Mouse (Mus musculus): ENCODE measurements around the gene Sstr5. TPM values are rescaled to one million over a fixed set of nuclear protein-coding genes. Genes with fewer than 3 reads are reported as not detected.

Sstr5 gene
- polyA plus RNA-seq, 1 experiment from 2014 or later, result not detected

- Histone ChIP-seq H3K27ac (ENCODE audit: low read depth) (no peak overlapping the region; the same call in 1 of the 2 replicates), H3K4me1 (ENCODE audit: insufficient read depth) (no peaks in the 10 kb centered on the region), H3K4me3 (ENCODE audit: low read depth, low read length) (no peak overlapping the region), H3K9ac (no peak overlapping the region; the same call in 1 of the 2 replicates), H3K36me3 (ENCODE audit: insufficient read depth) (no peaks in the 10 kb centered on the region), H3K4me2 (no peak overlapping the region), H3K27me3 (ENCODE audit: insufficient read depth, low read length) (no peaks in the 10 kb centered on the region), H3K9me3 (ENCODE audit: low read depth, low read length) (no peaks in the 10 kb centered on the region)
- WGBS, result 20% methylated on average over 4 of the region's 4 CpGs
- no peak for TF ChIP-seq CTCF (IDR thresholded peaks at IDR 0.05; ENCODE audit: low read depth)
- ATAC-seq (ENCODE audit: insufficient read depth) (no peak), DNase-seq (no peak)
Measured at GRCm38 (mm10) chr17:25463326-25463945, 33.7 kb downstream of the Sstr5 start.

GRCm38 (mm10) chr17:25462236-25462875 lies 34.7 kb downstream of the Sstr5 start:
- no peak for TF ChIP-seq CTCF (IDR thresholded peaks at IDR 0.05; ENCODE audit: low read depth)
- 21% methylated on average over 9 of the region's 9 CpGs for WGBS
- H3K4me1 ChIP-seq (ENCODE audit: insufficient read depth), result no peaks in the 10 kb centered on the region
- no peak overlapping the region for H3K4me2 ChIP-seq
- H3K27ac ChIP-seq (ENCODE audit: low read depth), result peak overlapping the region; percentile 37; the same call in 1 of the 2 replicates
- DNase-seq, result peak; percentile 52
- H3K27me3 ChIP-seq (ENCODE audit: insufficient read depth, low read length), result no peaks in the 10 kb centered on the region
- H3K9me3 ChIP-seq (ENCODE audit: low read depth, low read length), result no peaks in the 10 kb centered on the region
- no peaks in the 10 kb centered on the region for H3K36me3 ChIP-seq (ENCODE audit: insufficient read depth)
- peak; percentile 78; the same call in 1 of the 2 replicates for ATAC-seq (ENCODE audit: insufficient read depth)
- H3K9ac ChIP-seq, result no peak overlapping the region
- no peak overlapping the region for H3K4me3 ChIP-seq (ENCODE audit: low read depth, low read length)

- no peaks in the 10 kb centered on the region for H3K9me3 ChIP-seq (ENCODE audit: low read depth, low read length)
- H3K9ac ChIP-seq, result no peak overlapping the region
- 45% methylated on average over 8 of the region's 8 CpGs for WGBS
- ATAC-seq (ENCODE audit: insufficient read depth) (no peak), DNase-seq (no peak)
- H3K4me2 ChIP-seq, result no peak overlapping the region
- no peak overlapping the region for H3K27ac ChIP-seq (ENCODE audit: low read depth)
- TF ChIP-seq CTCF (IDR thresholded peaks at IDR 0.05; ENCODE audit: low read depth), result no peak
- no peaks in the 10 kb centered on the region for H3K27me3 ChIP-seq (ENCODE audit: insufficient read depth, low read length)
- H3K4me1 ChIP-seq (ENCODE audit: insufficient read depth), result no peaks in the 10 kb centered on the region
- no peaks in the 10 kb centered on the region for H3K36me3 ChIP-seq (ENCODE audit: insufficient read depth)
- no peak overlapping the region for H3K4me3 ChIP-seq (ENCODE audit: low read depth, low read length)
Measured at GRCm38 (mm10) chr17:25456540-25456939, 40.5 kb downstream of the Sstr5 start.

- Histone ChIP-seq H3K27me3 (ENCODE audit: insufficient read depth, low read length) (no peaks in the 10 kb centered on the region), H3K4me3 (ENCODE audit: low read depth, low read length) (no peak within 1 kb of the TSS), H3K9ac (no peak within 1 kb of the TSS), H3K27ac (ENCODE audit: low read depth) (no peak within 1 kb of the TSS), H3K9me3 (ENCODE audit: low read depth, low read length) (no peaks in the 10 kb centered on the region), H3K4me2 (no peak within 1 kb of the TSS), H3K4me1 (ENCODE audit: insufficient read depth) (no peaks in the 10 kb centered on the region), H3K36me3 (ENCODE audit: insufficient read depth) (no peaks in the 10 kb centered on the region)
- WGBS, result 32% methylated on average over 2 of the region's 2 CpGs
- DNase-seq, result no peak
- TF ChIP-seq CTCF (IDR thresholded peaks at IDR 0.05; ENCODE audit: low read depth), result no peak
- ATAC-seq (ENCODE audit: insufficient read depth), result no peak
Measured at GRCm38 (mm10) chr17:25454272-25454671, 42.8 kb downstream of the Sstr5 start, which contains the start of gene Tekt4. Gene Tekt4 (plus strand): TSS chr17:25454615.

GRCm38 (mm10) chr17:25452246-25452965 lies 44.7 kb downstream of the Sstr5 start:
- H3K4me1 ChIP-seq (ENCODE audit: insufficient read depth), result no peaks in the 10 kb centered on the region
- no peak for TF ChIP-seq CTCF (IDR thresholded peaks at IDR 0.05; ENCODE audit: low read depth)
- H3K27me3 ChIP-seq (ENCODE audit: insufficient read depth, low read length), result no peaks in the 10 kb centered on the region
- no peaks in the 10 kb centered on the region for H3K9me3 ChIP-seq (ENCODE audit: low read depth, low read length)
- no peak overlapping the region for H3K9ac ChIP-seq
- DNase-seq (no peak), ATAC-seq (ENCODE audit: insufficient read depth) (no peak)
- no peak overlapping the region for H3K27ac ChIP-seq (ENCODE audit: low read depth)
- H3K4me2 ChIP-seq, result no peak overlapping the region
- no peak overlapping the region for H3K4me3 ChIP-seq (ENCODE audit: low read depth, low read length)
- 67% methylated on average over 5 of the region's 5 CpGs for WGBS
- H3K36me3 ChIP-seq (ENCODE audit: insufficient read depth), result no peaks in the 10 kb centered on the region

- Histone ChIP-seq H3K4me2 (no peak overlapping the region), H3K9me3 (ENCODE audit: low read depth, low read length) (no peaks in the 10 kb centered on the region), H3K4me3 (ENCODE audit: low read depth, low read length) (no peak overlapping the region), H3K27ac (ENCODE audit: low read depth) (no peak overlapping the region), H3K4me1 (ENCODE audit: insufficient read depth) (no peaks in the 10 kb centered on the region), H3K27me3 (ENCODE audit: insufficient read depth, low read length) (no peaks in the 10 kb centered on the region), H3K36me3 (ENCODE audit: insufficient read depth) (no peaks in the 10 kb centered on the region), H3K9ac (no peak overlapping the region)
- TF ChIP-seq CTCF (IDR thresholded peaks at IDR 0.05; ENCODE audit: low read depth), result no peak
- DNase-seq, result no peak
- no peak for ATAC-seq (ENCODE audit: insufficient read depth)
- 54% methylated on average over 4 of the region's 4 CpGs for WGBS
Measured at GRCm38 (mm10) chr17:25450329-25450728, 46.8 kb downstream of the Sstr5 start.

- no peak for TF ChIP-seq CTCF (IDR thresholded peaks at IDR 0.05; ENCODE audit: low read depth)
- no peak overlapping the region for H3K27ac ChIP-seq (ENCODE audit: low read depth)
- no peaks in the 10 kb centered on the region for H3K4me1 ChIP-seq (ENCODE audit: insufficient read depth)
- ATAC-seq (ENCODE audit: insufficient read depth) (no peak), DNase-seq (no peak)
- H3K4me3 ChIP-seq (ENCODE audit: low read depth, low read length), result no peak overlapping the region
- WGBS, result 61% methylated on average over 12 of the region's 12 CpGs
- H3K4me2 ChIP-seq, result no peak overlapping the region
- no peaks in the 10 kb centered on the region for H3K27me3 ChIP-seq (ENCODE audit: insufficient read depth, low read length)
- no peaks in the 10 kb centered on the region for H3K36me3 ChIP-seq (ENCODE audit: insufficient read depth)
- H3K9ac ChIP-seq, result no peak overlapping the region
- H3K9me3 ChIP-seq (ENCODE audit: low read depth, low read length), result no peaks in the 10 kb centered on the region
Measured at GRCm38 (mm10) chr17:25447865-25448264, 49.2 kb downstream of the Sstr5 start.

All from lung, embryonic 14.5 days (tissue).